Mouse (Mus musculus): Measurements from ENCODE around the gene Plac8. TPM values are rescaled to one million over a fixed set of nuclear protein-coding genes. Genes with fewer than 3 reads are reported as not detected.

Gene Plac8
- polyA plus RNA-seq, 1 experiment from 2014 or later: 34.3 TPM

DNA sequence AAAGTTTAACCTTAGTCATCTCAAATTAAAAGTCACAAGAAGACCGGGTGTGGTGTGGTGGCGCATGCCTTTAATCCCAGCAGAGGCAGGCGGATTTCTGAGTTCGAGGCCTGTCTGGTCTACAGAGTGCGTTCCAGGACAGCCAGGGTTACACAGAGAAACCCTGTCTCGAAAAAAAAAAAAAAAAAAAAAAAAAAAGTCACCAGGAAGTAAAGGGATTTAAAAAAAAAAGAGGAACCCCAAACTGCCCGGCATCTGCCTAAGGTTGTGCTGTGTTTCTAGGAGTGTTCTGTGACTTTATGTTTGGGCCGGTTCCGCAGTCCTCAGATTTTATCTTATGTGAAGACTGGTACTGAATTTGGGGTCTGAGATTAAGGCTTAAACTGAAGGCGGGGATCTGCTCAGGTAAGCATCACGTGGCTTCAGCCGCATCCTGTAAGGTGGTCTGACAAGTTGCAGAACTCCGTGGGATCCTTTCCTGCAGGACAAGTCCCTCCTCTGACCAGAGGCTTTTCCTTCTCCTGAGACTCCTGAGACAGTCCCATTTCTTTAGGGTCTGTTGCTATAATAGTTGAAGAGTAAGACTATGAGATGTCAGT lies 1.9 kb downstream of the Plac8 start:
- no peak overlapping the region for H3K9ac ChIP-seq (ENCODE audit: low read depth, low read length)
- H3K4me3 ChIP-seq (ENCODE audit: low read depth, low read length): peak overlapping the region; percentile 1; the same call in 1 of the 2 replicates
- peak overlapping the region; percentile 41 for H3K4me2 ChIP-seq
- no peaks in the 10 kb centered on the region for H3K27me3 ChIP-seq (replicated peaks; ENCODE audit: control insufficient read depth, insufficient read depth, low read length)
- peaks cover 22% of the 10 kb centered on the region for H3K4me1 ChIP-seq (replicated peaks; ENCODE audit: control insufficient read depth, insufficient read depth, low read length)
- H3K36me3 ChIP-seq (ENCODE audit: control insufficient read depth, insufficient read depth, low read length): no peaks in the 10 kb centered on the region
- 0 out of 2 replicates have a peak, but pooled peaks have one; percentile 30 for ATAC-seq (replicated peaks; ENCODE audit: low FRiP score)
- no peaks in the 10 kb centered on the region for H3K9me3 ChIP-seq (ENCODE audit: control insufficient read depth, low read length)
- no peak overlapping the region for H3K27ac ChIP-seq (ENCODE audit: low read depth, low read length)
- DNase-seq (ENCODE audit: low spot score): no peak
- 41% methylated on average over 13 of the region's 13 CpGs for WGBS

GRCm38 (mm10) chr5:100569250-100569934 lies 2.7 kb downstream of the Plac8 start:
- Histone ChIP-seq H3K9me3 (ENCODE audit: control insufficient read depth, low read length) (no peaks in the 10 kb centered on the region), H3K27me3 (replicated peaks; ENCODE audit: control insufficient read depth, insufficient read depth, low read length) (no peaks in the 10 kb centered on the region), H3K4me1 (replicated peaks; ENCODE audit: control insufficient read depth, insufficient read depth, low read length) (peaks cover 22% of the 10 kb centered on the region), H3K4me3 (ENCODE audit: low read depth, low read length) (no peak overlapping the region), H3K27ac (ENCODE audit: low read depth, low read length) (no peak overlapping the region), H3K9ac (ENCODE audit: low read depth, low read length) (no peak overlapping the region), H3K36me3 (ENCODE audit: control insufficient read depth, insufficient read depth, low read length) (no peaks in the 10 kb centered on the region), H3K4me2 (peak overlapping the region; percentile 23; the same call in 1 of the 2 replicates)
- DNase-seq (ENCODE audit: low spot score): no peak
- ATAC-seq (replicated peaks; ENCODE audit: low FRiP score): no peak
- WGBS: 57% methylated on average over 18 of the region's 18 CpGs

- WGBS: 74% methylated on average over 3 of the region's 3 CpGs
Measured at GRCm38 (mm10) chr5:100568802-100569201, 3.2 kb downstream of the Plac8 start.

DNA sequence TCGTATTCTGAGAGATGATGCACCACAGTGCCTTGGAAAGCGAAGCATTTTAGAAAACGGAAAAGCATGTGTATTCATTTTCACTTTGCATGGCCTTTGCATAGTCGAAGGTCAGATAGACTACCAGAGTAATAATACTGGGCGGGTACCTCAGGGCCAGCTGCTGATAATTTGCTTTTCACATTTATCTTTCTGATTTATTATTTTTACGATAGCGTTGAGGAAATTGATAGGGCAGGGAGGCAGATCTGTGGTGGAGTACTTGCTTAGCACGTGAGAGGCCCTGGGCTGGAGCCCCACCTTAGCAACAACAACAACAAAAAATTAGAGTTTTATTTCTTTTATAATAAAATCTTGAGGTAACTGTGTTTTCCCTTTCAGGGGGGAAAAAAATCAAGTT lies 3.9 kb downstream of the Plac8 start:
- Histone ChIP-seq H3K27ac (ENCODE audit: low read depth, low read length) (no peak overlapping the region), H3K9me3 (ENCODE audit: control insufficient read depth, low read length) (no peaks in the 10 kb centered on the region), H3K27me3 (replicated peaks; ENCODE audit: control insufficient read depth, insufficient read depth, low read length) (no peaks in the 10 kb centered on the region), H3K4me2 (no peak overlapping the region), H3K4me3 (ENCODE audit: low read depth, low read length) (no peak overlapping the region), H3K36me3 (ENCODE audit: control insufficient read depth, insufficient read depth, low read length) (no peaks in the 10 kb centered on the region), H3K4me1 (replicated peaks; ENCODE audit: control insufficient read depth, insufficient read depth, low read length) (peaks cover 22% of the 10 kb centered on the region), H3K9ac (ENCODE audit: low read depth, low read length) (no peak overlapping the region)
- WGBS: 54% methylated on average over 8 of the region's 8 CpGs
- no peak for ATAC-seq (replicated peaks; ENCODE audit: low FRiP score)
- no peak for DNase-seq (ENCODE audit: low spot score)

More at GRCm38 (mm10) chr5:100568802-100569201, 3.2 kb downstream of the Plac8 start:
- Histone ChIP-seq H3K4me3 (ENCODE audit: low read depth, low read length) (no peak overlapping the region), H3K4me1 (replicated peaks; ENCODE audit: control insufficient read depth, insufficient read depth, low read length) (peaks cover 22% of the 10 kb centered on the region), H3K27ac (ENCODE audit: low read depth, low read length) (no peak overlapping the region), H3K9ac (ENCODE audit: low read depth, low read length) (no peak overlapping the region), H3K27me3 (replicated peaks; ENCODE audit: control insufficient read depth, insufficient read depth, low read length) (no peaks in the 10 kb centered on the region), H3K36me3 (ENCODE audit: control insufficient read depth, insufficient read depth, low read length) (no peaks in the 10 kb centered on the region), H3K4me2 (no peak overlapping the region), H3K9me3 (ENCODE audit: control insufficient read depth, low read length) (no peaks in the 10 kb centered on the region)
- DNase-seq (ENCODE audit: low spot score): no peak
- no peak for ATAC-seq (replicated peaks; ENCODE audit: low FRiP score)

DNA sequence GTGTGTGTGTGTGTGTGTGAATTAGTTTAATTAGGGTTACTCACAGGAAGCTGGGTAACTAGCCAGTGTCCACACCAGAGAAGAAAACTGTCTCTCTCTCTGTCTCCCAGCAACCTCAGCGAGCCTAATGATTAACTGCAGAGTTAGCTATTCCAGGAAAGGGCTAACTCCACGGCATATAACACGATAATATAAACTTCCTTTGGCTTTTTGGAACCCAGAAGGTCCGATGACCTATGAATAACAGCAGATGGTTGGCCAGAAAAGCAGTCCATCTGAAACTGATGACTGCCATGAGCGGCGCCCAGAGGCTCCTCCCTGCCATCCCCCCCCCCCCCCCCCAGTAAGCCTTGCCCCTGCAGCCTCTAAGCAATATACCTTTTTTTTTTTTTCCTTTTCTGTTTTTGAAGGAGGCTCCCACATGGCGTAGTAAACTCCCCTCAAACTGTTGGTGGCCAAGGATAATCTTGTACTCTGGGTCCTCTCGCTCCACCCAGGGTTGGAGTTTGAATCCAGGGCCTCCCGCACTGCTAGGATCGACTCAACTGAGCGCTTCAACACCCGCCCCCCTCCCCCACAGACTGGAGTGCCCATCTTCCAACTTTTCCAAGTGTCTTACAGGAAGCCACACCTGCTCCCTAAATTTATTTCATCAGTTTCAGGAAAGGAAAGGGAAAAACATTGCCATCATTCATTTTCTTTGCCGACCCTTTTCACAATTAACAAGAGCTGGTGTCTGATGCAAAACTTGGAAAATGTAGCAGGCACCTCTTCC lies 4.6 kb downstream of the Plac8 start:
- Histone ChIP-seq H3K36me3 (ENCODE audit: control insufficient read depth, insufficient read depth, low read length) (no peaks in the 10 kb centered on the region), H3K27me3 (replicated peaks; ENCODE audit: control insufficient read depth, insufficient read depth, low read length) (no peaks in the 10 kb centered on the region), H3K4me2 (0 out of 2 replicates have a peak overlapping the region, but pooled peaks have one; percentile 10), H3K9me3 (ENCODE audit: control insufficient read depth, low read length) (no peaks in the 10 kb centered on the region), H3K27ac (ENCODE audit: low read depth, low read length) (no peak overlapping the region), H3K4me1 (replicated peaks; ENCODE audit: control insufficient read depth, insufficient read depth, low read length) (peaks cover 22% of the 10 kb centered on the region), H3K4me3 (ENCODE audit: low read depth, low read length) (no peak overlapping the region), H3K9ac (ENCODE audit: low read depth, low read length) (no peak overlapping the region)
- DNase-seq (ENCODE audit: low spot score): no peak
- WGBS: 63% methylated on average over 13 of the region's 13 CpGs
- no peak for ATAC-seq (replicated peaks; ENCODE audit: low FRiP score)

DNA sequence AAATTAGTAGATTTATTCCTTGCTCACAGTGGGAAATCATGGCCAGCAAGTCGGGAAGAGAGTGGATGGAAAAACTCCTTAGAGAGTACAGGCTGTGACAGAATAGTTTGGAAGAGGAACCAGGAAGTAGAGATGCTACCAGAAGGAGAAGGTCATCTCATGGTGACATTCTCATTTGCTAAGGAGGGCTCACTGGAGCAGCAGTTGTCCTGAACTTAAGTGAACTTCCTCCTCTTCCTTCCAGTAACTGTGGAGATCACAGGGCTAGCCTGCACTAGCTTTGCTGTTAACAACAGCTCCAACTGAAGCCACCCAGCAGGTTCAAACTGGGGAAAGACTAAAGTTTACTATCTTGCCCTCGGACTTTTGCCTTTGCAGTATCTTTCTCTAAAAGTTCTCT lies 5.2 kb downstream of the Plac8 start:
- no peaks in the 10 kb centered on the region for H3K36me3 ChIP-seq (ENCODE audit: control insufficient read depth, insufficient read depth, low read length)
- H3K4me2 ChIP-seq: no peak overlapping the region
- no peak for ATAC-seq (replicated peaks; ENCODE audit: low FRiP score)
- no peak overlapping the region for H3K27ac ChIP-seq (ENCODE audit: low read depth, low read length)
- peaks cover 18% of the 10 kb centered on the region for H3K4me1 ChIP-seq (replicated peaks; ENCODE audit: control insufficient read depth, insufficient read depth, low read length)
- 78% methylated on average over 2 of the region's 2 CpGs for WGBS
- H3K27me3 ChIP-seq (replicated peaks; ENCODE audit: control insufficient read depth, insufficient read depth, low read length): no peaks in the 10 kb centered on the region
- no peaks in the 10 kb centered on the region for H3K9me3 ChIP-seq (ENCODE audit: control insufficient read depth, low read length)
- H3K9ac ChIP-seq (ENCODE audit: low read depth, low read length): no peak overlapping the region
- DNase-seq (ENCODE audit: low spot score): no peak
- H3K4me3 ChIP-seq (ENCODE audit: low read depth, low read length): no peak overlapping the region

DNA sequence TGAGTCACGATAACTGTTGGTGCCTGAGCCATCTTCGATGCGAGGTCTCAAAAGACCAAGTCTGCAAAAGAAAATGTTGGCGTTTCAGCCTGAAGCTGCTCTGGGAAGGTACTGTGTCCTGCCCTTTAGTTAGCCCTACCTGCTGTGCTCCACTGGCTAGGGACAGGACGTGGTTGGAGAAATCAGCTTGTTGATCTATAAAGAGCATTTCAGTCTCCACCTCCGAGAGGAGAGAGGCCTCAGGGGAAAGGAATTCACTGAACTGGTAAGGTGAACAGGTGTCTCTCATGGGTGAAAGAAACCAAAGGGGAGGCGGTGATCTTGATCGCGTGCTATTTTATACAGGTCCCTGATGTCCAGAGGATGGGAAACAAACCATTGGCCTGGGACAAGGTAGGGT lies 9.3 kb downstream of the Plac8 start:
- Histone ChIP-seq H3K36me3 (ENCODE audit: control insufficient read depth, insufficient read depth, low read length) (no peaks in the 10 kb centered on the region), H3K4me2 (no peak overlapping the region), H3K4me3 (ENCODE audit: low read depth, low read length) (no peak overlapping the region), H3K9me3 (ENCODE audit: control insufficient read depth, low read length) (no peaks in the 10 kb centered on the region), H3K27me3 (replicated peaks; ENCODE audit: control insufficient read depth, insufficient read depth, low read length) (no peaks in the 10 kb centered on the region), H3K4me1 (replicated peaks; ENCODE audit: control insufficient read depth, insufficient read depth, low read length) (peaks cover 2% of the 10 kb centered on the region), H3K27ac (ENCODE audit: low read depth, low read length) (no peak overlapping the region), H3K9ac (ENCODE audit: low read depth, low read length) (no peak overlapping the region)
- ATAC-seq (replicated peaks; ENCODE audit: low FRiP score): no peak
- DNase-seq (ENCODE audit: low spot score): no peak
- WGBS: 81% methylated on average over 9 of the region's 9 CpGs

DNA sequence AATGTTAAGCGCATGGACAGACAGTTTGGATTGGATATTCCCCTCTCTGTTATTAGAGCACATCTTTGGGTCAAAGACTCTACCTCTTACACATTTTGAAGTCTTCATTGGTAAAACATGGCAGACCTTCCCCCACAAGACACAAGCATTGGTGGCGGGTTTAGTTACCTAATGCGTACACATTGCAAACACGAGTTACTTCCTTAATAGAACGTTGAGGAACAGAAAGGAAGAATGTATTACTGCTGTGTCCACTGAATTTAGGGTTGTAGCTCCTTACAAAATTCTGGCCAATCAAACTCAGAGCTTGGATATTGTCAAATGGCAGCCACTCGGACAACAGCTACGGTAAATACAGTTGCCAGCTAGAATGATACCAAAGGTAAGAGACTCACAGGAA lies 12.7 kb downstream of the Plac8 start:
- H3K9me3 ChIP-seq (ENCODE audit: control insufficient read depth, low read length): no peaks in the 10 kb centered on the region
- no peak overlapping the region for H3K27ac ChIP-seq (ENCODE audit: low read depth, low read length)
- no peak overlapping the region for H3K4me2 ChIP-seq
- H3K27me3 ChIP-seq (replicated peaks; ENCODE audit: control insufficient read depth, insufficient read depth, low read length): no peaks in the 10 kb centered on the region
- ATAC-seq (replicated peaks; ENCODE audit: low FRiP score) (no peak), DNase-seq (ENCODE audit: low spot score) (no peak)
- no peak overlapping the region for H3K4me3 ChIP-seq (ENCODE audit: low read depth, low read length)
- H3K4me1 ChIP-seq (replicated peaks; ENCODE audit: control insufficient read depth, insufficient read depth, low read length): 0 out of 2 replicates have a peak, but pooled peaks cover 2% of the 10 kb centered on the region
- WGBS: 91% methylated on average over 7 of the region's 7 CpGs
- no peak overlapping the region for H3K9ac ChIP-seq (ENCODE audit: low read depth, low read length)
- no peaks in the 10 kb centered on the region for H3K36me3 ChIP-seq (ENCODE audit: control insufficient read depth, insufficient read depth, low read length)
